Mouse (Mus musculus): Measurements from ENCODE around the gene Atn1.

Atn1 gene

GRCm38 (mm10) chr6:124767920-124768703 lies 11.8 kb upstream of the Atn1 start:
- DNase-seq = no peak

- DNase-seq = no peak
Measured at GRCm38 (mm10) chr6:124767536-124767919, 11.2 kb upstream of the Atn1 start.

GRCm38 (mm10) chr6:124765951-124766350 lies 9.6 kb upstream of the Atn1 start:
- DNase-seq = no peak

- peak; percentile 94 for DNase-seq
Measured at GRCm38 (mm10) chr6:124759259-124759658, 2.9 kb upstream of the Atn1 start.

- no peak for DNase-seq
Measured at GRCm38 (mm10) chr6:124758849-124759232, 2.5 kb upstream of the Atn1 start.

- peak; percentile 72 for DNase-seq
Measured at GRCm38 (mm10) chr6:124757909-124758848, 1.9 kb upstream of the Atn1 start.

- no peak for DNase-seq
Measured at GRCm38 (mm10) chr6:124757351-124757880, 1.1 kb upstream of the Atn1 start.

GRCm38 (mm10) chr6:124756652-124757350 lies 477 bp upstream of the Atn1 start:
- peak; percentile 82 for DNase-seq

GRCm38 (mm10) chr6:124755306-124755705 lies 1.0 kb downstream of the Atn1 start:
- DNase-seq = no peak

GRCm38 (mm10) chr6:124753861-124754260 lies 2.5 kb downstream of the Atn1 start:
- no peak for DNase-seq

GRCm38 (mm10) chr6:124750405-124750804 lies 5.9 kb downstream of the Atn1 start:
- DNase-seq = no peak

GRCm38 (mm10) chr6:124746654-124747632 lies 9.4 kb downstream of the Atn1 start:
- DNase-seq = no peak

GRCm38 (mm10) chr6:124746296-124746605 lies 10.1 kb downstream of the Atn1 start:
- DNase-seq = no peak

GRCm38 (mm10) chr6:124745490-124746295 lies 10.6 kb downstream of the Atn1 start:
- DNase-seq = peak; percentile 97

- DNase-seq = no peak
Measured at GRCm38 (mm10) chr6:124744755-124745321, 11.5 kb downstream of the Atn1 start.

- no peak for DNase-seq
Measured at GRCm38 (mm10) chr6:124743647-124744046, 12.7 kb downstream of the Atn1 start.

GRCm38 (mm10) chr6:124742839-124743514 lies 13.3 kb downstream of the Atn1 start:
- DNase-seq = no peak

GRCm38 (mm10) chr6:124741842-124742241 lies 14.5 kb downstream of the Atn1 start:
- DNase-seq = no peak

GRCm38 (mm10) chr6:124740888-124741761 lies 15.2 kb downstream of the Atn1 start, which contains the start of gene Grcc10:
Gene Grcc10 (minus strand): TSS chr6:124741374.
- peak; percentile 90 for DNase-seq
